Mouse (Mus musculus) liver, embryonic 12.5 days (tissue): Measurements from ENCODE around the gene Tbca. TPM values are rescaled to one million over a fixed set of nuclear protein-coding genes. Genes with fewer than 3 reads are reported as not detected.
A peak's percentile ranks its signal among the peaks of the same experiment; 100 is the strongest.

Source experiments
- ATAC-seq: fragments of 200-750 bp; cut with Nextera tagmentation; 2 replicates; pipeline ENCODE4 v1.8.0; 2017; ENCODE audit warnings: moderate number of reproducible peaks, mild to moderate bottlenecking, moderate library complexity
- H3K27ac ChIP-seq: fragments of 300-500 bp; sonication (generic); 2 replicates; pipeline ENCODE4 v1.5.1; 2016; ENCODE audit warnings: mild to moderate bottlenecking
- H3K27me3 ChIP-seq: fragments of 300-500 bp; sonication (generic); replicated peaks from 2 replicates; pipeline ENCODE4 v1.6.1; 2016; ENCODE audit warnings: mild to moderate bottlenecking, moderate library complexity
- H3K36me3 ChIP-seq: fragments of 300-500 bp; sonication (generic); 2 replicates; pipeline ENCODE4 v1.6.1; 2016; ENCODE audit warnings: mild to moderate bottlenecking, moderate library complexity
- H3K4me1 ChIP-seq: fragments of 300-500 bp; sonication (generic); 2 replicates; pipeline ENCODE4 v1.6.1; 2016
- H3K4me2 ChIP-seq: fragments of 300-500 bp; sonication (generic); 2 replicates; pipeline ENCODE4 v1.6.1; 2016; ENCODE audit warnings: mild to moderate bottlenecking, moderate library complexity
- H3K4me3 ChIP-seq: fragments of 300-500 bp; sonication (generic); 2 replicates; pipeline ENCODE4 v1.5.1; 2016; ENCODE audit warnings: mild to moderate bottlenecking, moderate library complexity
- H3K9ac ChIP-seq: fragments of 300-500 bp; sonication (generic); 2 replicates; pipeline ENCODE4 v1.6.1; 2016; ENCODE audit warnings: mild to moderate bottlenecking, moderate library complexity
- H3K9me3 ChIP-seq: fragments of 300-500 bp; sonication (generic); replicated peaks from 2 replicates; pipeline ENCODE4 v1.6.1; 2016; ENCODE audit warnings: mild to moderate bottlenecking, moderate library complexity
- WGBS: fragments of 180-500 bp; shearing (Covaris S2); methylation state at CpG from one replicate; pipeline ENCODE4 v1.1.7; 2016; ENCODE audit not compliant: insufficient replicate concordance; 5-methylcytosine and 5-hydroxymethylcytosine counted together
- polyA plus RNA-seq: library from polyadenylated mRNA; unstranded; fragments of >200 nt; fragmentation: Nextera tagmentation; extraction: Ambion mirVana; gene quantifications from 2 replicates; pipeline ENCODE4 v1.2.1, GENCODE M21; 2016

Gene Tbca
- polyA plus RNA-seq, 1 experiment from 2014 or later: 127 TPM

GRCm38 (mm10) chr13:94883163-94883965 lies 94.7 kb downstream of the Tbca start:
- peak overlapping the region; percentile 69 for H3K4me2 ChIP-seq
- H3K27ac ChIP-seq: no peak overlapping the region
- WGBS: 1% methylated on average over 81 of the region's 95 CpGs
- no peaks in the 10 kb centered on the region for H3K9me3 ChIP-seq
- no peak overlapping the region for H3K9ac ChIP-seq
- H3K36me3 ChIP-seq: no peaks in the 10 kb centered on the region
- H3K4me3 ChIP-seq: peak overlapping the region; percentile 41
- H3K4me1 ChIP-seq: peaks cover 21% of the 10 kb centered on the region
- no peak for ATAC-seq
- H3K27me3 ChIP-seq: peaks cover 85% of the 10 kb centered on the region

- Histone ChIP-seq H3K27ac (no peak overlapping the region), H3K4me2 (peak overlapping the region; percentile 69), H3K36me3 (no peaks in the 10 kb centered on the region), H3K9me3 (no peaks in the 10 kb centered on the region), H3K4me1 (peaks cover 21% of the 10 kb centered on the region), H3K27me3 (peaks cover 90% of the 10 kb centered on the region), H3K9ac (no peak overlapping the region), H3K4me3 (peak overlapping the region; percentile 41)
- 3% methylated on average over 36 of the region's 36 CpGs for WGBS
- ATAC-seq: no peak
These were observed 95.6 kb downstream of the Tbca start for GRCm38 (mm10) chr13:94883966-94884960.

- H3K4me3 ChIP-seq: no peak overlapping the region; the same call in 1 of the 2 replicates
- peaks cover 21% of the 10 kb centered on the region for H3K4me1 ChIP-seq
- H3K9me3 ChIP-seq: no peaks in the 10 kb centered on the region
- no peaks in the 10 kb centered on the region for H3K36me3 ChIP-seq
- H3K27ac ChIP-seq: no peak overlapping the region
- H3K9ac ChIP-seq: no peak overlapping the region
- no peak for ATAC-seq
- peaks cover 86% of the 10 kb centered on the region for H3K27me3 ChIP-seq
- H3K4me2 ChIP-seq: peak overlapping the region; percentile 44
- 4% methylated on average over 80 of the region's 81 CpGs for WGBS
These were observed 96.9 kb downstream of the Tbca start for GRCm38 (mm10) chr13:94885291-94886235.

Other genes with a start within 250 kb of the Tbca start
- not detected in 2 replicates for gene Otp, start 86.7 kb downstream of the Tbca start, polyA plus RNA-seq
- gene Wdr41, start 187.4 kb downstream of the Tbca start, polyA plus RNA-seq: 8.1 and 9.8 TPM in 2 replicates